Comparison of ENCODE assay signal across 22 mouse cellular contexts in the genomic region with DNA sequence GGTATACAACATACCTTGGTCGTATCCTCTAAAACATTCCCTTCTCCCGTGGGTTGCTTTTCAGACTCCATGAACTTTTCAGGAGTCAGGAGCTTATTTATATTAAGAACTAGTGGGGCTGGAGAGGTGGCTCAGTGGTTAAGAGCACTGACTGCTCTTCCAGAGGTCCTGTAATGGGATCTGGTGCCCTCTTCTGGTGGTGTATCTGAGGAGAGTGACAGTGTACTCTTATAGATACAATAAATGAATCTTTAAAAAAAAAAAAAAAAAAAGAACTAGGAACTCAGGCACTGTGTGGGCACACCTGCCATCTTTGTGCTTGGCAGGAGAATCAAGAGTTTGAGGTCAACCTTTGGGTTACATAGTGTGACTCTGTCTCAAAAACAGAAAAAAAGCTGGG. TPM values are rescaled to one million over a fixed set of nuclear protein-coding genes. Genes with fewer than 3 reads are reported as not detected.
DNase-seq lines count a peak whose midpoint lies in the region; ATAC-seq and TF ChIP-seq lines count a peak whose summit lies in the region.
"Had no signal": no experiment of that assay in that cellular context is flagged by ENCODE, and none has a peak within 500 bp of the region (broad histone marks: within the 10 kb centered on the region; RNA-seq: fewer than 3 reads in every experiment).

No protein-coding gene starts in this region.

- H3K27ac ChIP-seq in intestine, postnatal 0 days (ENCODE audit: low read depth, low read length), result no peak overlapping the region
- H3K27ac ChIP-seq in intestine, embryonic 16.5 days (ENCODE audit: low read length), result no peak overlapping the region
- H3K27ac ChIP-seq: forebrain, embryonic 15.5 days; heart, embryonic 15.5 days; hindbrain, embryonic 10.5 days; kidney, postnatal 0 days; limb, embryonic 12.5 days had no signal

- peak; percentile 33 for TF ChIP-seq CTCF in intestine, postnatal 0 days (IDR thresholded peaks at IDR 0.05; ENCODE audit: low read depth)

- H3K27me3 ChIP-seq in intestine, postnatal 0 days (replicated peaks; ENCODE audit: control insufficient read depth, insufficient read depth, low read length), result no peaks in the 10 kb centered on the region
- no peaks in the 10 kb centered on the region for H3K27me3 ChIP-seq in intestine, embryonic 16.5 days (replicated peaks; ENCODE audit: control insufficient read depth, insufficient read depth, low read length)
- H3K27me3 ChIP-seq: forebrain, embryonic 15.5 days; heart, embryonic 15.5 days; limb, embryonic 12.5 days; megakaryocyte, embryonic 14.5 days had no signal

- DNase-seq in lung, postnatal 36 days, result peak; percentile 39
- DNase-seq in lung, postnatal 25 days (ENCODE audit: low spot score), result no peak
- DNase-seq in NIH3T3 (ENCODE audit: low read depth), result peak; percentile 57
- peak; percentile 53 for DNase-seq in thymus, postnatal 4 days
- no peak for DNase-seq in neural tube, embryonic 10.5 days (ENCODE audit: extremely low spot score, low spot score)
- DNase-seq in urinary bladder, postnatal 4 days (ENCODE audit: low spot score in 2 of 2), result no peak
- DNase-seq: adrenal gland, postnatal 25 days; cerebellum, adult 18-20 months; heart, adult 18-20 months; lung, adult 2 months had no signal

- WGBS in intestine, postnatal 0 days, result 90% methylated on average over 2 of the region's 2 CpGs
- WGBS in intestine, embryonic 16.5 days, result 92% methylated on average over 2 of the region's 2 CpGs

- ATAC-seq in intestine, postnatal 0 days, result no peak
- no peak for ATAC-seq in intestine, embryonic 16.5 days
- ATAC-seq: activated CD4-positive, CD25-positive, alpha-beta regulatory T cell, adult 4 months; forebrain, embryonic 15.5 days; midbrain, embryonic 16.5 days had no signal

- peaks cover 97% of the 10 kb centered on the region for H3K36me3 ChIP-seq in intestine, postnatal 0 days (ENCODE audit: control insufficient read depth, insufficient read depth)
- H3K36me3 ChIP-seq in intestine, embryonic 16.5 days (ENCODE audit: control insufficient read depth, insufficient read depth, low read length), result peaks cover 33% of the 10 kb centered on the region

- H3K9ac ChIP-seq in intestine, postnatal 0 days (ENCODE audit: low read depth, low read length), result no peak overlapping the region
- no peak overlapping the region for H3K9ac ChIP-seq in intestine, embryonic 16.5 days (ENCODE audit: low read depth, low read length)
- H3K9ac ChIP-seq: forebrain, embryonic 15.5 days; heart, embryonic 15.5 days; limb, embryonic 12.5 days had no signal

- H3K4me1 ChIP-seq in intestine, postnatal 0 days (replicated peaks; ENCODE audit: control insufficient read depth, insufficient read depth, low read length), result no peaks in the 10 kb centered on the region
- no peaks in the 10 kb centered on the region for H3K4me1 ChIP-seq in intestine, embryonic 16.5 days (ENCODE audit: control insufficient read depth, insufficient read depth, low read length)
- H3K4me1 ChIP-seq: forebrain, embryonic 15.5 days; heart, embryonic 15.5 days; hindbrain, embryonic 10.5 days; limb, embryonic 12.5 days; megakaryocyte, embryonic 14.5 days had no signal

- no peaks in the 10 kb centered on the region for H3K9me3 ChIP-seq in intestine, postnatal 0 days (ENCODE audit: control insufficient read depth)
- no peaks in the 10 kb centered on the region for H3K9me3 ChIP-seq in intestine, embryonic 16.5 days (ENCODE audit: control insufficient read depth, low read length)
- H3K9me3 ChIP-seq: forebrain, embryonic 15.5 days; heart, embryonic 15.5 days; hindbrain, embryonic 10.5 days; limb, embryonic 12.5 days; megakaryocyte, embryonic 14.5 days had no signal

- H3K4me2 ChIP-seq in intestine, postnatal 0 days (replicated peaks; ENCODE audit: low read depth), result no peak overlapping the region
- H3K4me2 ChIP-seq in intestine, embryonic 16.5 days (ENCODE audit: low read depth, low read length), result no peak overlapping the region
- H3K4me2 ChIP-seq: forebrain, embryonic 15.5 days; heart, embryonic 15.5 days; limb, embryonic 12.5 days had no signal

- no peak overlapping the region for H3K4me3 ChIP-seq in intestine, postnatal 0 days (ENCODE audit: low read depth, low read length)
- H3K4me3 ChIP-seq in intestine, embryonic 16.5 days (ENCODE audit: low read length), result no peak overlapping the region
- H3K4me3 ChIP-seq: erythroblast, embryonic 14.5 days; forebrain, embryonic 15.5 days; heart, embryonic 15.5 days; hindbrain, embryonic 10.5 days; limb, embryonic 12.5 days; megakaryocyte, embryonic 14.5 days had no signal

RNA-seq across cellular contexts. Expression of a gene that starts 7.4 kb away (rescaled TPM):
- 7.3 and 8.4 TPM in 2 replicates for polyA plus RNA-seq in intestine, postnatal 0 days (2015; fragmentation: Nextera tagmentation; extraction: Ambion mirVana)
- 7.8 and 11.3 TPM in 2 replicates for polyA plus RNA-seq in intestine, embryonic 16.5 days (2015; fragmentation: Nextera tagmentation; extraction: Ambion mirVana)
- polyA plus RNA-seq: activated CD4-positive, CD25-positive, alpha-beta regulatory T cell, adult 4 months; forebrain, embryonic 15.5 days; midbrain, embryonic 16.5 days had no signal

RNA-seq across cellular contexts. Expression of a gene that starts 15.8 kb away (rescaled TPM):
- 30.0 and 30.7 TPM in 2 replicates for polyA plus RNA-seq in intestine, postnatal 0 days (2015; fragmentation: Nextera tagmentation; extraction: Ambion mirVana)
- polyA plus RNA-seq in intestine, embryonic 16.5 days (2015; fragmentation: Nextera tagmentation; extraction: Ambion mirVana), result 51.6 and 52.3 TPM in 2 replicates

RNA-seq across cellular contexts. Expression of a gene that starts 17.1 kb away (rescaled TPM):
- 3.4 and 4.5 TPM in 2 replicates for polyA plus RNA-seq in intestine, postnatal 0 days (2015; fragmentation: Nextera tagmentation; extraction: Ambion mirVana)
- polyA plus RNA-seq in intestine, embryonic 16.5 days (2015; fragmentation: Nextera tagmentation; extraction: Ambion mirVana), result 6.9 and 7.4 TPM in 2 replicates

RNA-seq across cellular contexts. Expression of a gene that starts 43.5 kb away (rescaled TPM):
- not detected in 2 replicates for polyA plus RNA-seq in intestine, postnatal 0 days (2015; fragmentation: Nextera tagmentation; extraction: Ambion mirVana)
- polyA plus RNA-seq in intestine, embryonic 16.5 days (2015; fragmentation: Nextera tagmentation; extraction: Ambion mirVana), result 0.07 and 0.09 TPM in 2 replicates
- polyA plus RNA-seq: activated CD4-positive, CD25-positive, alpha-beta regulatory T cell, adult 4 months; erythroblast, embryonic 14.5 days; heart, embryonic 15.5 days; stomach, embryonic 14.5 days had no signal

RNA-seq across cellular contexts. Expression of a gene that starts 45.7 kb away (rescaled TPM):
- polyA plus RNA-seq in intestine, postnatal 0 days (2015; fragmentation: Nextera tagmentation; extraction: Ambion mirVana), result 4.3 and 4.7 TPM in 2 replicates
- polyA plus RNA-seq in intestine, embryonic 16.5 days (2015; fragmentation: Nextera tagmentation; extraction: Ambion mirVana), result 6.5 and 8.5 TPM in 2 replicates

Comparison
In these comparisons a context has a peak if more than half of its experiments do, and no peak if none do; other contexts are left out.
1. DNase-seq: peak in lung, postnatal 36 days (single experiment), NIH3T3 (single experiment) and thymus, postnatal 4 days (single experiment); none in lung, postnatal 25 days (single experiment), neural tube, embryonic 10.5 days (single experiment) and urinary bladder, postnatal 4 days (0 of 2).